Mouse (Mus musculus) adrenal gland, postnatal 10 days (tissue): Measurements from ENCODE around the gene Hoxc5. TPM values are rescaled to one million over a fixed set of nuclear protein-coding genes. Genes with fewer than 3 reads are reported as not detected.

Experiments used
- DNase-seq: peaks from one replicate; pipeline ENCODE4 v3.0.0; 2021; ENCODE audit warnings: mixed read lengths
- total RNA-seq, 2 experiments: library from RNA; stranded (reverse); gene quantifications; 2 replicates each; pipeline ENCODE4 v1.2.3; 2021

Hoxc5 gene
- total RNA-seq, 2 experiments from 2014 or later: 5.5 to 6.9 TPM

GRCm38 (mm10) chr15:102967511-102968397 is 511 bp downstream of the Hoxc5 start:
- DNase-seq: no peak

GRCm38 (mm10) chr15:102969296-102969695 is 2.1 kb downstream of the Hoxc5 start:
- DNase-seq: no peak

GRCm38 (mm10) chr15:102970740-102971139 is 3.5 kb downstream of the Hoxc5 start:
- DNase-seq: no peak

GRCm38 (mm10) chr15:102972254-102972653 is 5.0 kb downstream of the Hoxc5 start:
- DNase-seq: no peak

DNA sequence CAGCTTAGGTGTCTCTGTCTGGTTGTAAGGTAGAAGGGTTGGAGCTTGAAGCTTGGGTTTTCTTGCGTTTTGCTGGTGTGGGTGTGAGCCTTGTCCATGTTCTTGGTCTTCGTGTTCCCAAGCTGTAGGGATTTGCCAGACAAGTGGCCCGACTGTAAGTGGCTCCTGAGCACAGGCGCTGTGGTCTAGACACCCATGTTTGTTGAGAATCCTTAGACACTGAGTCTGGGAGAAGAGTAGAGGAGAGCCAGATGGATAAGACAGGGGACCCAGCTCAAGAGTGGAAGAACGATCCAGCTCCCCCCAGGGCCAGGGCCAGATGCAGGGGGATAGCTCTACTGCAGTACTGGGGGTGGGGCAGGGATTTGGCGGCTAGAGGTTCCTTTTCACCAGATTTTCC is 5.5 kb downstream of the Hoxc5 start:
- DNase-seq: no peak

DNA sequence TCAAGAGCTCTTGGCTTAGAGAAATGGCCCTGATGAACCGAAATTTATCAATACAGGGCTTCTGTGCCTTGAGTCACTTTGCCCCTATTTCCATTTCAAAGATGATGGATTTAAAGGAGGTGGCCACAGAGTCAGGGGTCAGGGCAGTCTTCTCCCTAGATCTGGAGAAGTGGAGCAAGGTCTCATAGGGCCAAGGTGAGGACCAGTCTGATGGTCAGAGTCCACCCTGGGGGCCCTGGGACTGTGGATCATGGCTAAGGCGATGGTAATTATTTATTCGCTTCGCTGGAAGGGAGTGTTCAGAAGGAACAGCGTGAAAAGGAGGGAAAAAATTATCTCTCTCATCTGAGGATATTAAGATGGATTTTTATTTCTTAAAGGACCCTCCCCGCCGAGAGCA is 7.8 kb downstream of the Hoxc5 start:
- no peak for DNase-seq

DNA sequence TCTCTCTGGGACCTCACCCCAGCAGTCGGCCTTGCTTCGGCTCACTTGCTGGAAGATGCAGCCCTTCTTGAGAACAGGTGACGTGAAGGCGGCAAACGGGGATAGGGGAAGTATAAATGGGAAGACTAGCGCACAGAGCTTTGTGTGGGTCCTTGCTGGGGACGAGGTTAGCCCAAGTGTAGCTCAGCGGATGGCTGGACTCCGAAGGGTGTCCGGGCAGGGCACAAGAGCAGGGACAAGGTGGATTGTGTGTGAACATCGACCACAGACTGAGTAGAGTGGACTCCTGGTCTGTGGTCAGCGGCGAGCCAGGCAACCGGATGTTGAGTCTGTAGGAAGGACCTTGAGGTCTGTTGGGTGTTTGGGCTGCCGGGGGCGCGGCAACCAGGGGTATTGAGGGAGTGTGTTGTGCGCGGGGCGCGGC is 8.5 kb downstream of the Hoxc5 start:
- no peak for DNase-seq

- DNase-seq: no peak
Measured at GRCm38 (mm10) chr15:102976171-102976570, 8.9 kb downstream of the Hoxc5 start, which contains the start of gene Hoxc9. Gene Hoxc9 (plus strand): TSS chr15:102976439.

GRCm38 (mm10) chr15:102976631-102977422 is 9.6 kb downstream of the Hoxc5 start:
- no peak for DNase-seq

- no peak for DNase-seq
Measured at GRCm38 (mm10) chr15:102977423-102977974, 10.3 kb downstream of the Hoxc5 start.

GRCm38 (mm10) chr15:102978615-102979515 is 11.6 kb downstream of the Hoxc5 start:
- DNase-seq: no peak

DNA sequence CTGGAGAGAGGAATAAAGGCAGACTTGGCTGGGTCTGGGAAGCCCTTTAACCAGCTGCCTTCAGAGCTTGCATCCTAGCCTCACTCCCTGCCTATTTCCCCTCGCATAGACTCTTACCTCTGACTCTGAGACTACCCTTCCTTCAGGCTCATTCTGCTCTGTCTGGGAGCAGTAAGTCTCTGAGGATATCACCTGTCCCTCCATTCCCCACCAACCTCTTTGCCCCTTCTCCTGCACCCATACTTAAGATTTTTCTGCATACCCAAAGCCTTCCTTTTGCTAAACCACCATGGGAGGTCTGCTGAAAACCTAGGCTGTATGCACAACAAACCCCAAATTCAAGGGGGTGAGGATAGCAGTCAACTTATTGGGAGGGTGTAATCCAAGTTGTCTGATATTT is 12.7 kb downstream of the Hoxc5 start:
- DNase-seq: no peak

GRCm38 (mm10) chr15:102980352-102980751 is 13.1 kb downstream of the Hoxc5 start:
- no peak for DNase-seq

- no peak for DNase-seq
Measured at GRCm38 (mm10) chr15:102980912-102981311, 13.7 kb downstream of the Hoxc5 start.

GRCm38 (mm10) chr15:102981379-102982288 is 14.4 kb downstream of the Hoxc5 start:
- DNase-seq: no peak

- no peak for DNase-seq
Measured at GRCm38 (mm10) chr15:102983716-102984115, 16.5 kb downstream of the Hoxc5 start.

DNA sequence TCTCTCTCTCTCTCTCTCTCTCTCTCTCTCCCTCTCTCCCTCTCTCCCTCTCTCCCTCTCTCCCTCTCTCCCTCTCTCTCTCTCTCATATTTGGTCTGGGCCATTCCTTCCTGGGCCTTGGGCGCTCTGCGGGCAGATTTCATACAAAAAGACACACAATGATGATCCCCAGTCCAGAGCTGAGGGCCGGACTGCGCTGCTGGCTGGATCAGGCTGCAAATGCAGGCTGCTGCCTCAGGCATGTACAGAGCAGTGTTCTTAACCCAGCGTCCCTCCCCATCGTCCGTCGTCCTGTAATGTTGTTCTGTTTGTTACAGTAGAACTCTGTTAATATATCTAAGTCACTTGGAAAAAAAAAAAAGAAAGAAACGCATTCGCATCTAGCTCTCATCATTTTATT is 17.3 kb downstream of the Hoxc5 start:
- DNase-seq: no peak

DNA sequence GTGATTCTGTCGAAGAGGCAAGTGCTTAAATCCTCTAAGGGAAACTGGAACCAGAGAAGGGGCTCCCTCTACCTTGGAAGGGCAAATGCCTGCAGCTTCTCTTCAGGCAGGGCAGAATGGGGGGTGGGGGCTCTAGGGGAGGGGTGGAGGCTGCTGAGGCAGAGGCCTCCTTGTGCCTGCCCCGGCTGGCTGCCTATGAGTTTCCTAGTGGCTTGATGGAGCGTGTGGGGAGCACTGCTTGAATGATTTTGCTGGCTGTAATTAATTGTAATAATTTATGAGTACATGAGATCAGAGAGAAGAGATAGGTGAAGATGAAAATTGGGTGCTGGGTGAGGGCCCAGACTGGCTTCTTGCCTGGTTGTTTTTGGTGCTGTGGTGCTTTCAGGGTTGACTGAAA is 17.7 kb downstream of the Hoxc5 start:
- no peak for DNase-seq

DNA sequence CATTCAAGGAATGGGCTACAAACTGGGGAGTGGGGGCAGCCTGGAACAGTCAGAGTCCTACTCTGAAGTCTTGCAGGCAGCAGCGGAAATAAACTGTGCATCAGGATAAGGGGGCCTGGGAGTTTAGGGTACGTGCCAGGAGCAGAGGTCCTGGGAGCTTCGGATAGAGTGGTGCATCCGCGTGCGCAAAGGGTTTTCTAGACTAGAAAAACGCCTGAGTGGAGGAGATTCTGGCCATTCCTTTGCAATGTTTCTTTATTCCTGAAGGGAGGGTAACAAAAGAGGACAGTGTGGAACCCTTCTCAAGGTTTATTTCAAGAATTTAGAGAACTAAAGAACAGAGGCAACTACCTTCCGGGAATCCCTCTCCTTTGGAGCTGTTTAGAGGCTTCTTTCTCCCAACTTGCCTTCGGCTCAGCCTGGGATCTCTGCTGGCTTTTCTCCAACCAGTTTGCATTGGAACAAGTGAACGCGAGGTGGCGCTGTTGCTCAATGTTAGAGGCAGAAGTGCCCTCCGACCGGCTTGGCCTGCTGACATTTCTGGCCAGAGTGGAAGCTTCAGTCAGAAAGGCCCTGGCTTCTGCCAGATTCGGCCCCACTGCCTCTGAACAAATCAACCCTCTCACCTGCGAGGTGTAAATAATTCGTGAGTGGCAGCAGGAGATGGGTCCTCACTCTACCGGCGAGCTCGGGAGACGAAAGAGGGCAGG is 20.0 kb downstream of the Hoxc5 start:
- DNase-seq: peak; percentile 96

DNA sequence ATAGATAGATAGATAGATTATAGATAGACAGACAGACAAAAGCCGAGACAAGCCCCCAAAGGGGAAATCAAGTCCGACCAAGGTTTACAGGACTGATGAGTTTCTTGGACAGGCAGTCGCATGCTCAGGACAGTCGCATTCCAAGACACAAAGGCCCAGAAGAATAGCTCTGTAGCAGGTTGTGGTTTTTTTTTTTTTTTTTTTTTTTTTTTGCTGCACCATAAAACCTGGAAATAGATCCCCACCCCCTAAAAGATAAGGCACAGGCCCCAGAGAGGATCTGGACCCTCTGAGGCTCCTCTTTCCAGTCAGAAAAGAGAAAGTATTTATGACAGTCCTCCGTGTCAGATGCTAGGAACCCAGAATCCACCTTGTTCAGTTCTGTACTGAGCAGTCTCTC is 20.8 kb downstream of the Hoxc5 start:
- no peak for DNase-seq
